Mouse (Mus musculus) embryo, embryonic 11 days (tissue): Measurements from ENCODE around the gene Gm44.
"Not testable (repeated sequence)": the region's sequence is repeated elsewhere in the genome, so short reads cannot be mapped to it uniquely, and the experiment has no call there.

ENCODE experiments used
- DNase-seq: peaks from one replicate; pipeline ENCODE4 v3.0.0-alpha.2; 2015

Gene Gm44

DNA sequence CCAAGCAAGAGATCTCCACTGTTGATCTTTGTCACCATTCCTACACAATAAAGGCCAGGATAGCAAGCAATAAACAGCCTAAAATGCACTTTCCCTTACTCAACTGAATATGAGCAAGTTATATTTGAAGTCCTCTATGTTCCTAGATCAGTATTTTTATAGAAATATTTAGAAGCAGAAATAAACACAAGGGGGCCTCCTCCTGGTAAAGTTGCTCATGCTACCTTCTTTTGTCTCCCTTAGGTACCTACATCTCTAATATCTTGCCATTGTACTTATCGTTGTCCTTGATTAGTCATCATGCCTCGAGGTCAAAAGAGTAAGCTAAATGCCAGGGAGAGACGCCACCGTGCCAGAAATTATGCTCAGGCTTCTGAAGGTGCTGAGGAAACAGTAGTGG is at the start of gene Gm44:
Gm44 (plus strand) TSS at position 301 of the 400 bp plus-strand sequence.
- DNase-seq: no peak

DNA sequence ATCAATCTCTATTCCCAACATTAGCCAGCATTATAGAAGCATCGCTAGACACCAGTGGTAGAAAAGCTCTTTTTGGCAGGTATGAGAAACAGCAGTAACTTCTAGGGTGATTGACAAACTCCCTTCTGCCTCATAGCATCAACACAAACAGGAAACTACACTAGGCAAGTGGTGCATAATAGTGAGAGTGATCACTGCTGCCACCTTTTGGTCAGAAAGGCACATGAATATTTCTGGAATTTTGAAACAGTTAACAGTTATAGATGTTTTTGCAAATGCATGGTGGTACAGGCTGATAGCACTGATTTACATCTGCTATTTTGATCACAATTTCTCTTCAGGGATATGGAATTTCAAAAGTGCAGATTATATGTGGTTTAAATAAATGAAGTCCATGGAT is 36.0 kb downstream of the Gm44 start:
- peak; percentile 1 for DNase-seq

GRCm38 (mm10) chrX:90938211-90938610 is 46.3 kb downstream of the Gm44 start:
- DNase-seq: not testable (repeated sequence)
